Mouse (Mus musculus) limb, embryonic 15.5 days (tissue): ENCODE data around the gene Stard3. TPM values are rescaled to one million over a fixed set of nuclear protein-coding genes. Genes with fewer than 3 reads are reported as not detected.
A peak's percentile ranks its signal among the peaks of the same experiment; 100 is the strongest.
"Not testable (repeated sequence)": the region's sequence is repeated elsewhere in the genome, so short reads cannot be mapped to it uniquely, and the experiment has no call there.

ENCODE experiments used
- ATAC-seq: fragments of 200-750 bp; cut with Nextera tagmentation; 2 replicates; pipeline ENCODE4 v1.8.0; 2017; ENCODE audit warnings: low read depth, moderate TSS enrichment; ENCODE audit not compliant: insufficient number of reproducible peaks, low FRiP score, low TSS enrichment
- H3K27ac ChIP-seq: fragments of 300-500 bp; sonication (generic); 2 replicates; pipeline ENCODE4 v1.5.1; 2015; ENCODE audit warnings: moderate library complexity, mild to moderate bottlenecking, inconsistent platforms
- H3K27me3 ChIP-seq: fragments of 300-500 bp; sonication (generic); 2 replicates; pipeline ENCODE4 v1.6.1; 2015; ENCODE audit warnings: inconsistent platforms
- H3K36me3 ChIP-seq: fragments of 300-500 bp; sonication (generic); 2 replicates; pipeline ENCODE4 v1.6.1; 2015; ENCODE audit warnings: inconsistent platforms
- H3K4me1 ChIP-seq: fragments of 300-500 bp; sonication (generic); 2 replicates; pipeline ENCODE4 v1.6.1; 2015; ENCODE audit warnings: inconsistent platforms
- H3K4me2 ChIP-seq: fragments of 300-500 bp; sonication (generic); 2 replicates; pipeline ENCODE4 v1.6.1; 2015; ENCODE audit warnings: mild to moderate bottlenecking, inconsistent platforms
- H3K4me3 ChIP-seq: fragments of 300-500 bp; sonication (generic); 2 replicates; pipeline ENCODE4 v1.5.1; 2015; ENCODE audit warnings: mild to moderate bottlenecking, inconsistent platforms
- H3K9ac ChIP-seq: fragments of 300-500 bp; sonication (generic); 2 replicates; pipeline ENCODE4 v1.6.1; 2015; ENCODE audit warnings: inconsistent platforms
- H3K9me3 ChIP-seq: fragments of 300-500 bp; sonication (generic); 2 replicates; pipeline ENCODE4 v1.6.1; 2016; ENCODE audit warnings: inconsistent platforms
- WGBS: fragments of 180-500 bp; shearing (Covaris S2); methylation state at CpG from one replicate; pipeline ENCODE4 v1.1.7; 2015; 5-methylcytosine and 5-hydroxymethylcytosine counted together
- polyA plus RNA-seq: library from polyadenylated mRNA; unstranded; fragments of >200 nt; fragmentation: Nextera tagmentation; extraction: Ambion mirVana; gene quantifications from 2 replicates; pipeline ENCODE4 v1.2.1, GENCODE M21; 2015

The Stard3 gene
- polyA plus RNA-seq, 1 experiment from 2014 or later = 36.6 TPM

DNA sequence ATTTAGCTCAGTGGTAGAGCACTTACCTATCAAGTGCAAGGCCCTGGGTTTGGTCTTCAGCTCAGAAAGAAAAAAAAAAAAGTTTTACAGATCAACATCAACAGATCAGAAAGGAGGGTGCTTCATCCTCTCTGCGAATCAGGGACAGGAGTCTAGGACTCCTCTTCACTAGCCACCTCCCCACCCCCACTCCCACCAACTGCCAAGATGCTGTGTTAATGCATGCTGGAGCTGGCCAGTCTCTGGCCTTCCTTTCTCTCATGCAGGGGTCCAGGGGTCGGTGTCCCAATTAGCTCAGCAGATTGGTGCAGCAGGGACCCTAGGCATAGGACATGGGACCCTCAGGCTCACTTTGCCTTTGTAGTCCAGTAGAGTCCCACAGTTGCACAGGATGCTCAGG, 12.4 kb downstream of the Stard3 start:
- Histone ChIP-seq H3K27me3 (no peaks in the 10 kb centered on the region), H3K4me3 (no peak overlapping the region), H3K27ac (no peak overlapping the region), H3K36me3 (peaks cover 25% of the 10 kb centered on the region), H3K4me1 (0 out of 2 replicates have a peak, but pooled peaks cover 6% of the 10 kb centered on the region), H3K4me2 (no peak overlapping the region), H3K9me3 (no peaks in the 10 kb centered on the region), H3K9ac (no peak overlapping the region)
- 77% methylated on average over 2 of the region's 2 CpGs for WGBS
- ATAC-seq = no peak

DNA sequence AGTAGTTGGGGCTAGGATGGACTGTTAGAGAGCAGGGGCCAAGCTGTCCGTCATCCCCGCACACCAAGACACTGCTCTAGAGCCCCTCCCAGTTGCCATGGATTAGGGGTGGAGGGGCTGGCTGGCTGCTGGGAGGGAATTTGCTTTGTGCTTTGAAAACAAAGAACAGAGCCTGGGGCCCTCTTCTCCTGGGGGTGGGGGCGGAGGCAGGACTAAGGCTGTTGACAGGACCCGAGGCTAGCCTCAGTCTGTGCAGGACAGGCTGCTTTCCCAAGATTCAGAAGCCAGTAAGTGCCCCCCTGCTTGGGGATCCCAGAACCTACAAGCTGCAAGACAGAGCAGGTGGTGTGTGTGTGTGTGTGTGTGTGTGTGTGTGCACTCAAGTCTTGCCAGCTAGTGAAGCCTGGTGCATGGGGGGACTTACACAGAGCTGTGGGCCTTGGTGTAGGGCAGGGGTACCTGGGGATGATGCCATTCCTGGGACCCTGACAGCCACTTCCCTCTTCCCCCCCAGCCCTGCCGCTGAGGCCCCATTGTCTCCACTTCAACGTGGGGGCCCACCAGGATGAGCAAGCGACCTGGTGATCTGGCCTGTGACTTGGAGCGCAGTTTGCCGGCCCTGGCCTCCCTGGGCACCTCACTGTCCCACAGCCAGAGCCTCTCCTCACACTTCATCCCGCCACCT, 13.5 kb downstream of the Stard3 start:
- Histone ChIP-seq H3K27me3 (no peaks in the 10 kb centered on the region), H3K36me3 (peaks cover 36% of the 10 kb centered on the region), H3K4me3 (no peak overlapping the region), H3K27ac (no peak overlapping the region), H3K4me1 (0 out of 2 replicates have a peak, but pooled peaks cover 6% of the 10 kb centered on the region), H3K9ac (no peak overlapping the region), H3K9me3 (no peaks in the 10 kb centered on the region), H3K4me2 (no peak overlapping the region)
- ATAC-seq = no peak
- 62% methylated on average over 10 of the region's 10 CpGs for WGBS

DNA sequence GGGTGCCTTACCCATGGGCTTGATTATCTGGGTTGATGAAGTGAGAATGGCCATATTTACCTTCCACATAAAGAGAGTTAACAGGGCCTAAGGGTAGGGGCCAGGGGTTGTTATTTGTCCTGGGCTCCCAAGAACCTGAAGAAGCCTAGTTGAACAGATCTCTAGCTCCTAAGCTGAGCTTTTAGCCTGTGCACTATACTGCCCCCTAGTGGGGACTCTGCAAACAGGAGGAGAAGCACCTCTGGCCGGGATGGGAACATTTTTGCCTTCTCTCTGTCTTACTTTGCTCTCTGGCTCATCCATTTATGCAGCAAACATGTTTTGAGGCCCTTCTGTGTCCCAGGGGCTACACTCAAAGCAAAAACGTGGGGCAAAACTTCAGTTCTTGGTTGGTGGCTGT, 14.2 kb downstream of the Stard3 start:
- 6% methylated on average over 2 of the region's 2 CpGs for WGBS
- ATAC-seq = no peak
- Histone ChIP-seq H3K27me3 (no peaks in the 10 kb centered on the region), H3K9me3 (no peaks in the 10 kb centered on the region), H3K36me3 (peaks cover 43% of the 10 kb centered on the region), H3K4me2 (no peak overlapping the region), H3K4me3 (no peak overlapping the region), H3K9ac (no peak overlapping the region), H3K27ac (no peak overlapping the region), H3K4me1 (0 out of 2 replicates have a peak, but pooled peaks cover 6% of the 10 kb centered on the region)

DNA sequence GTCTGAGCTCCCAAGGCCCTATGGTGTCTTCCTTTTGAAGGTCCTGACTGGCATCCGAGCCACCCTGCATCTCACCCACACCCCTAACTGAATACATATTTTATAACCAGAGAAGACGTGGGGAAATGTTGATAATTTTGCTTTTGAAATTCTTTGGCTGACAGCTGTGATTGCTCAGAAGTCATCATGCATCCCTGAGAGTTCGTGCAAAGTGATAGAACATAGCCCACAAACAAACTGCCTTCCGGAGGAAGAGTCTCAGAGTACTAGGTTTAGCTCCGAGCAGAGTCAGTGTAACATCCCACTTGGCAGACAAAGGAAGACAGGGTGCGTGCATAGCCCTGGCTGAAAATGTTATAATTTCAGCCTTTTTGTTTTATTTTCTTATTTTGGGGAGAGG, 15.1 kb downstream of the Stard3 start:
- 0 out of 2 replicates have a peak, but pooled peaks cover 6% of the 10 kb centered on the region for H3K4me1 ChIP-seq
- H3K27me3 ChIP-seq = no peaks in the 10 kb centered on the region
- no peak overlapping the region for H3K9ac ChIP-seq
- H3K4me2 ChIP-seq = no peak overlapping the region
- no peaks in the 10 kb centered on the region for H3K9me3 ChIP-seq
- peaks cover 52% of the 10 kb centered on the region for H3K36me3 ChIP-seq
- WGBS = 92% methylated on average over 6 of the region's 6 CpGs
- ATAC-seq = no peak
- H3K27ac ChIP-seq = no peak overlapping the region
- H3K4me3 ChIP-seq = no peak overlapping the region

DNA sequence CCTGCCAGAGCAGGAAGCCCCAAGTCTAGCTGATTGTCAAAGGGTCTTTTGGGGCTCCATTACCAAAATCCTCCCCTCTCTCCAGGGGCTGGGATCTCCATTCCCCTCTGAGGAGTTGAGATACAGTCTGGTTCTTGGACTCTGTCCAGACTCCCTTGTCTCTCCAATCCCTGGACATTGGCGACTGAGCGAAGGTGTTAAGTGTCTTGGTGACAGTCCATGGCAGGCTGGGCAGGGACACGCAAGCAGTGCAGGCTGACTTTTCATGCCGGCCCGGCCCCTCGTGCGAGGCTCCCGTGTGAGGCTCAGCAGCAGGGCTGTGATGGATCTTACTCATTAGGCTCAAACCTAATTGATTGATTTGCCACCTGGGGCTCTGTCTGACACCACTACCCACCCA, 16.1 kb downstream of the Stard3 start:
- no peak overlapping the region for H3K27ac ChIP-seq
- no peak overlapping the region for H3K9ac ChIP-seq
- no peak overlapping the region for H3K4me2 ChIP-seq
- no peak for ATAC-seq
- no peak overlapping the region for H3K4me3 ChIP-seq
- no peaks in the 10 kb centered on the region for H3K27me3 ChIP-seq
- no peaks in the 10 kb centered on the region for H3K9me3 ChIP-seq
- 84% methylated on average over 8 of the region's 8 CpGs for WGBS
- peaks cover 62% of the 10 kb centered on the region for H3K36me3 ChIP-seq
- 0 out of 2 replicates have a peak, but pooled peaks cover 6% of the 10 kb centered on the region for H3K4me1 ChIP-seq

DNA sequence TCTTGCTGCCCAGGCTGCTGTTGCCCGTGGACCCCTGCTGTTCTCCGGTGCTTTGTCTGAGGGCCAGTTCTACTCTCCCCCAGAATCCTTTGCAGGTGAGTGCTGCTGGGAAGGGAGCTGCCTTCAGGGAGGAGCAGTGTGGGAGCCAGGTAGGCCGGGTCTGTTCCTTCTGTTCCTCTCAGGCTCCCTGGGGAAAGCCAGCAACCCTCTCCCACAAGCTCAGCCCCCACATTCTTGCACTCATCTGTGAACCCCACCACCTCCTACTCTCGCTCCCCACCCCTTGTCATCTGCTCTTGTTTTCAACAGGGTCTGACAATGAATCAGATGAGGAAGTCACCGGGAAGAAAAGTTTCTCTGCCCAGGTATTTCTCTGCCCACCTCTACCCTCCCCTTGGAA, 18.6 kb downstream of the Stard3 start:
- H3K4me2 ChIP-seq = no peak overlapping the region
- no peak overlapping the region for H3K27ac ChIP-seq
- no peak overlapping the region for H3K4me3 ChIP-seq
- WGBS = 74% methylated on average over 5 of the region's 5 CpGs
- no peak overlapping the region for H3K9ac ChIP-seq
- ATAC-seq = no peak
- H3K9me3 ChIP-seq = no peaks in the 10 kb centered on the region
- H3K27me3 ChIP-seq = no peaks in the 10 kb centered on the region
- H3K36me3 ChIP-seq = peaks cover 83% of the 10 kb centered on the region
- no peaks in the 10 kb centered on the region for H3K4me1 ChIP-seq

DNA sequence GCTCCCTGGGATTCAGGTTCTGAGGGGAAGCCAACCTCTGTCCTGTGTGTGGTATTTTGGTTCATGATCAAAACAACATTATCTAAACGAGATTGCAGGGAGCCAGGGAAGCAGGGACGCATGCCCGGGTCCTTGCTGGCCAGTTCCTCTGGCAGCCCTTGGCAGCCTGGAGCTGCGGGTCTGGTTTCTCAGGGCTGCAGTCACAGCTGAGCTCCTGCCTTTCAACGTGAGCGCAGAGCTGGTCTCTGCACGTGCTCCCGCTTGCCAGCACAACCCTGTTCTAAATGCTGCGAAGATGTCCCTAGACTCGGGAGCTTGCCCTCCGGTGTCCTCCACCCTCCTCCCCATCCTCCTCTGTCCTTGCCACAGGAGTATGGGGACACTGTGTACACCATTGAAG, 19.6 kb downstream of the Stard3 start:
- no peak overlapping the region for H3K4me2 ChIP-seq
- no peak overlapping the region for H3K4me3 ChIP-seq
- H3K9me3 ChIP-seq = no peaks in the 10 kb centered on the region
- H3K27me3 ChIP-seq = no peaks in the 10 kb centered on the region
- H3K36me3 ChIP-seq = peaks cover 84% of the 10 kb centered on the region
- H3K27ac ChIP-seq = no peak overlapping the region
- 74% methylated on average over 11 of the region's 11 CpGs for WGBS
- no peak for ATAC-seq
- no peaks in the 10 kb centered on the region for H3K4me1 ChIP-seq
- no peak overlapping the region for H3K9ac ChIP-seq

DNA sequence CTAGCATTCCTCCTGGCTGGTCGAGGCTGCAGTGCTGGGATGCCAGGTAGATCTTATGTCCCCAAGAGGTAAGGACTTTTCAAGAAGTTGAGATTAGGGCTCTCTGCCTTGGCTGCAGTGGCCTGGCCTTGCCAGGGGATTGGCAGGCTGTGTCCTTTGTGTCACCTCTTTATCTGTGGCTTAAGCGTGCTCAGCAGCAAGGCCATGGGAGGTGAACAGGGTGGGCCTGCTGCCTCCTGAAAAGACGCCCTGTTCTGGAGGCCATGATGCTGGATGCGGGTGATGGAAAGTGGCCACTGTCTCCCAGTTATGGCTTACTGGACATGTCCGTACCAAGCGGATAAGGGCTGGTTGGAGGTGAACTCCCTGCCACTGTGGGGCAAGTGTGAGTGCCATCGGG, 21.2 kb downstream of the Stard3 start:
- Histone ChIP-seq H3K36me3 (peaks cover 71% of the 10 kb centered on the region), H3K4me2 (no peak overlapping the region), H3K4me1 (no peaks in the 10 kb centered on the region), H3K27ac (no peak overlapping the region), H3K9me3 (no peaks in the 10 kb centered on the region), H3K27me3 (peaks cover 13% of the 10 kb centered on the region), H3K9ac (no peak overlapping the region), H3K4me3 (no peak overlapping the region)
- 93% methylated on average over 7 of the region's 7 CpGs for WGBS
- ATAC-seq = no peak

DNA sequence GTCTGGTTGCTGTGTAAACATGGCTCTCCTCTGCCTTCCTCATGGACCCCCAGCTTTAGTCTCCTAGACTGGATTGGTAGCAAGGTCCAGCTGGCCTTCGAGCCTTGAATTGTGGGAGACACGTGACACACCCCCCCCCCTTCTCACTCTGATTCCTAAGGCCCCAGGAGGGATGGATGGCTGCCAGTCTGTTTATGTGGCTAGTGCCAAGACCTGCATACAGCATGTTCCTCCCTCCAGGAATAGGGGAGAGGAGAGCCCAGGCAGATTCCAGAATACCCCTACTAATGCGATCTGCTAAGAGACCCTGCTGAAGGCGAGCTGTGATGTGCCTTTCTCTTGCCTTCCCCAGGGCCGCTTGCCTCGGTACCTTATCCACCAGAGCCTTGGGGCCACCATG, 21.9 kb downstream of the Stard3 start:
- Histone ChIP-seq H3K9me3 (no peaks in the 10 kb centered on the region), H3K4me2 (no peak overlapping the region), H3K27me3 (peaks cover 20% of the 10 kb centered on the region), H3K9ac (no peak overlapping the region), H3K4me1 (no peaks in the 10 kb centered on the region), H3K4me3 (no peak overlapping the region), H3K27ac (no peak overlapping the region), H3K36me3 (peaks cover 64% of the 10 kb centered on the region)
- no peak for ATAC-seq
- 82% methylated on average over 6 of the region's 6 CpGs for WGBS

DNA sequence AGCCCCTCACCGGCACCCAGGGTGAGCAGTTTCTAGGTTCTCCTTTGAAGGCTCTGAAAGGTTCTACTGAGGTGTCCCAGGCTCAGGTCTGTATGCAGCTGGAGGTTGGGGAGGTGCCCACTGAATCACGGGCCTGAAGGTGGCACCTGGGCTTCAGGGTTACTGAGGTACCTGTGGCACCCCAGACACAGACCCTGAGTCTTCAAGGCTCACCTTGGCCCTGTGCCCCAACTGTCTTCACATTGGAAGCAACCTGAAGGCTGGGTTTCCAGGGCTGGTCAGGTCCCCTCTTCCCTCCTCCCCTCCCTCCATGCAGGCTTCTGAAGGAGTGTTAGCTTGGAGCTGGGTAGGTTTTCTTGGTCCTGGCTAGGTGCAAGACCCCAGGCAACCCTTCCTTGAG, 23.5 kb downstream of the Stard3 start:
- H3K27ac ChIP-seq = no peak overlapping the region
- no peaks in the 10 kb centered on the region for H3K9me3 ChIP-seq
- H3K4me1 ChIP-seq = peaks cover 4% of the 10 kb centered on the region; the same call in 1 of the 2 replicates
- no peak overlapping the region for H3K4me3 ChIP-seq
- H3K9ac ChIP-seq = no peak overlapping the region
- H3K36me3 ChIP-seq = peaks cover 49% of the 10 kb centered on the region
- no peak overlapping the region for H3K4me2 ChIP-seq
- H3K27me3 ChIP-seq = peaks cover 36% of the 10 kb centered on the region
- WGBS = 86% methylated on average over 2 of the region's 2 CpGs
- ATAC-seq = no peak

DNA sequence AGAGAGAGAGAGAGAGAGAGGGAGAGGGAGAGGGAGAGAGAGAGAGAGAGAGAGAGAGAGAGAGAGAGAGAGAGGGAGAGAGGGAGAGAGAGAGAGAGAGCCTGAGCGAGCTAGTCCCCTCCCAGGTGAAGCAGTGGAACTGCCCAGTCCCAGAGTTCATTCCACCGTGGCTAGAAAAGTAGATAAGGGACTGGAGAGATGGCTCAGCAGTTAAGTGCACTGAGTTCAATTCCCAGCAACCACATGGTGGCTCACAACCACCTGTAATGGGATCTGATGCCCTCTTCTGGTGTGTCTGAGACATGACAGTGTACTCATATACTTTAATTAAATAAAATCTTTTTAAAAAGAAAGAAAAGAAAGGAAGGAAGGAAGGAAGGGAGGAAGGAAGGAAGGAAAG, 24.2 kb downstream of the Stard3 start:
- Histone ChIP-seq H3K27me3 (peaks cover 43% of the 10 kb centered on the region), H3K36me3 (peaks cover 41% of the 10 kb centered on the region)
- not testable (repeated sequence) for H3K4me1 ChIP-seq, H3K4me2 ChIP-seq, H3K4me3 ChIP-seq, ATAC-seq, H3K9me3 ChIP-seq, H3K9ac ChIP-seq, H3K27ac ChIP-seq
- 44% methylated on average over 2 of the region's 2 CpGs for WGBS

DNA sequence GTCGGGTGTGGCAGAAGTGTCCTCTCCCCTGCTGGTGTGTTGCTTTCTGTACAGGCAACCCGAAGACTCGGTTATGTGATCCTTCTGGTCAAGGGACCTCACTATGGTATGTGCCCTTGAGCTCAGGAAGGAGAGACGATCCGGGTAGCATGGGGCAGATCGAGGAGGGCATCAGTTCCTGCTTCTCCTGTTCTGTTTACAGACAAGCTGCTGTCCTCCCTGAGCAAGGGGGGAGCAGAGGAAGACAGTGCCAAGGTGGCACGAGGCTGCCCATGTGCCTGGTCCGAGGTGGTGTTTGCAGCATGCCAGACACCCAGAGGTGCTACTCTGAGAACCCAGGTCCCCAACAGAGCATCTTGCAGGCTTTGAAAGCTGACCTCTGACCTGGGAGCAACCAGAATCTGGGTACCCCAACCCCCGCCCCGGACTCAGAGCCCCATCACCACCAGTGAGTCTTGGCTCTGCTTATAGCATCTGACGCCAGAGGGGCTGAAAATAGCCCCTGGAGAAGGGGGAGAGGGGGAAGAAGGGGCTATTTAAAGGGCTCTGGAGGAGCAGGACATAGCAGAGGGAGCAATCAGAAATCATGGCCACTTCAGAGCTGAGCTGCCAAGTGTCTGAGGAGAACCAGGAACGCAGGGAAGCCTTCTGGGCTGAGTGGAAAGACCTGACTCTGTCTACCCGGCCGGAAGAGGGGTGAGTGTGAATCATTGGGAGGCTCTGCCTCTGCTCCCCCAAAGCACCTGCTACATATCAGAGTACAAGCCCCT, 25.3 kb downstream of the Stard3 start, which contains the start of gene Tcap:
Gene Tcap (plus strand): TSS at position 551 of the 770 bp plus-strand sequence.
- no peaks in the 10 kb centered on the region for H3K9me3 ChIP-seq
- no peak within 1 kb of the TSS for H3K4me3 ChIP-seq
- 0 out of 2 replicates have a peak within 1 kb of the TSS, but pooled peaks have one; percentile 7 for H3K4me2 ChIP-seq
- no peak within 1 kb of the TSS for H3K27ac ChIP-seq
- peaks cover 54% of the 10 kb centered on the region for H3K27me3 ChIP-seq
- peaks cover 31% of the 10 kb centered on the region for H3K36me3 ChIP-seq
- peaks cover 8% of the 10 kb centered on the region; the same call in 1 of the 2 replicates for H3K4me1 ChIP-seq
- no peak within 1 kb of the TSS for H3K9ac ChIP-seq
- 51% methylated on average over 14 of the region's 14 CpGs for WGBS
- ATAC-seq = no peak
